Mouse (Mus musculus): ENCODE measurements around the gene Ube2e3.

The Ube2e3 gene

GRCm38 (mm10) chr2:78882743-78883433 is 15.0 kb downstream of the Ube2e3 start:
- no peak for DNase-seq

GRCm38 (mm10) chr2:78886446-78886845 is 18.5 kb downstream of the Ube2e3 start:
- DNase-seq = no peak

DNA sequence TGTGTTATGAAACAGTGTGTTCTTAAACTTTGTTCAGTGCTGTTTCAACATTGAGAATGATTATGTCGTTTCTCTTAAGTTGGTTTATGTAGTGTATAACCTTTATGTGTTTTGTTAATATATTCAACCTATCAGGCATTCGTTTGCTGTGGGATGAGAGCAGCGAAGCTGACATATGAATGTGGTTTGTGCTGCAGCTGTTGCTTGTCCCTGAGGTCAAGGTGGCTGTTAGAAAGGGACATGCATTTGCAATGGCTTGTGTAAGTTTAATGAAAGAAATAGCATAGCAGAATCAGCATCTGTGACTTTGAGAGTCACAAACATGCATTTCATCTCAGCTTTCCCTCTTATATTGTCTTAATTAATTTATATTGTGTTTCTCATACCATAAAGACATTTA is 20.3 kb downstream of the Ube2e3 start:
- no peak for DNase-seq

DNA sequence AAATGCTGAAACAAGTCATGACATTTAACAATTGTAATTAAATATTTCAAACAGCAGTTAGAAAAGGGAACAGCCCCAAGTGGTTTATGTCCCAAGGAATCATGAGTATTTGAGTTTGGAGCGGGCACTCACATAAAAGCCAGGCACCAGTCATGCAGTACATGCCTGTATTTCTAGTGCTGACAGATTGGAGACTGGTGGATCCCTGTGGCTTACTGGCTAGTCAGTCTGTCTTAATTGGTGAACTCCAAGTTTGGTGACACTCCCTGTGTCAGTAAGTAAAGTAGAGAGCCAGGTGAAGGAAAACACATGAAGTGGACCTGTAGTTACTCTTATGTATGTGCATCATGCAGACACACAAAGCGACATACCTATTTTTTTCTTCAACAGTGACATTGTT is 27.3 kb downstream of the Ube2e3 start:
- DNase-seq = peak in 1 of 2 experiments; percentile 50

DNA sequence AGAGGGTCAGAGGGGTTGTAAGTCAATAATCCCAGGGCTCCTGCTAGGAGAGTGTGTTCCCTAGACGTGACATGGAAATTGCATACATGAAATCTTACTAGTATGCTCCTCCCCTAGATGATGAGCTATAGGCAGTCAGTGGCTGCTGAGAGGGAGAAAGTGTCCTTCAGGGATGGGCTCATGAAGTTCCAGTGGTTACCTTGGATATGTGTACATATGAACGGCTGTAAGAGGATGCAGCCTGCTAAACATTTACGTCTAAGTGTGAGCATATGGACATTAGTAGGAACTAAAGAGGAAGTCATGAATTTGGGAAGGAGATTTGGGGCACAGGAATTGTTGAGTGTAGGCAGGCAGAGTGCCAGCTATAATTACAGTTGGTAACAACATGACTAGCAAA is 38.0 kb downstream of the Ube2e3 start:
- DNase-seq = no peak

- DNase-seq = no peak
These were observed 43.6 kb downstream of the Ube2e3 start for GRCm38 (mm10) chr2:78911516-78911915.

- DNase-seq = no peak
These were observed 46.9 kb downstream of the Ube2e3 start for GRCm38 (mm10) chr2:78914861-78915260.

- DNase-seq = no peak
These were observed 55.2 kb downstream of the Ube2e3 start for GRCm38 (mm10) chr2:78922980-78923674.

GRCm38 (mm10) chr2:78925807-78926206 is 57.9 kb downstream of the Ube2e3 start:
- no peak for DNase-seq

DNA sequence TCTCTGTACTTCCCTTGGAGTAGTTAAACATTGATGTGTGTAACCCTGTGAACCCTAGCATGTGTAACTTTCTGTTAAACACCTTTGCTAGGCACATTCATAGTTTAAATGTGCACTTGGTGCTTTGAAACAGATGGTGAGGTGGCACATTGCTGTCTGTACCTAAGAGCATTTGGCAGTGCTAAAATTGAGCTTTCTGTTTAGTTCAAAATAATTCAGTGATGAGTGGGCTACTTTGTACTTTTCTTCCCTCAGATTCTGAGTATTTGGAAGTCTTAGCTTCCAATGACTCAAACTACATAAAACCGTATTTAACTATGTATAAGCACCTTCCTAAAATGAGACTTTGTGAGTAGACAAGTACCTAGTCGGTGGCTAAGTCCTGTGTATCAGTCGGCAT is 59.7 kb downstream of the Ube2e3 start:
- no peak for DNase-seq

GRCm38 (mm10) chr2:78928080-78928479 is 60.2 kb downstream of the Ube2e3 start:
- DNase-seq = no peak

DNA sequence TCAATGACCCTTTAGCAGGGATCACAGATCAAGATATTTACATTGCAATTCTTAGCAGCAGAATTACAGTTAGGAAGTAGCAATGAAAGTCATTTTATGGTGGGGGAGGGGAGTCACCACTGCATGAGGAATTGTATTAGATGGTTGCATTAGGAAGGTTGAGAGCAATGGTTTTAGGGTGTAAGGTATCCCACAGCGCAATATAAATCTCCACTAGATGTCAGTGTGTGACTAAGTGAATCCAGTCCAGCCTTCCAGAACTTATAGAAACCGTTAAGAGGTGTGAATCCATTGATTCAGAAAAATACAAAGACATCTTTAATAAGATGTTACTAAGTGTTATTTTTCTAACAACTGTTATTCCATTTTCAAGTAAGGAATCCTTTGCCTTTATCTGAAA is 63.4 kb downstream of the Ube2e3 start:
- DNase-seq = no peak

DNA sequence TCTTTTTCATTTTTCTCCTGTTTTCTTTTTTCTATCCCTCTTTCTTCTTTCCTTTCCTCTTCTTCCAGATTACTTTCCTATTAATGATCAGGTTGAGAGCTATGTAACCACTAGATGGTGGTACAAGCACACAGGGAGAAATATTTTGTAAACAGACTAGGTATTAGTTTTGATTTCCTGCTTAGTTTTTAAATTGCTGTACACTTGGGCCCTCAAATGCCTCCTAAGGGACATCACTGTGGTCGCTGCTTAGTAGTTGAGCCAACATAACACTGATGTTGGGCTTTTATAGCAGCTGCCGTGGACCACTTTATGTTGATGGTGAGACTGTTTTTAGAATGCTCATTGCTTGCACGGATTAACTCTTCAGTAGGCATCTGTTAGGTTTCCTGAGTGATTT is 91.5 kb downstream of the Ube2e3 start:
- peak; percentile 19 to 62 for DNase-seq

DNA sequence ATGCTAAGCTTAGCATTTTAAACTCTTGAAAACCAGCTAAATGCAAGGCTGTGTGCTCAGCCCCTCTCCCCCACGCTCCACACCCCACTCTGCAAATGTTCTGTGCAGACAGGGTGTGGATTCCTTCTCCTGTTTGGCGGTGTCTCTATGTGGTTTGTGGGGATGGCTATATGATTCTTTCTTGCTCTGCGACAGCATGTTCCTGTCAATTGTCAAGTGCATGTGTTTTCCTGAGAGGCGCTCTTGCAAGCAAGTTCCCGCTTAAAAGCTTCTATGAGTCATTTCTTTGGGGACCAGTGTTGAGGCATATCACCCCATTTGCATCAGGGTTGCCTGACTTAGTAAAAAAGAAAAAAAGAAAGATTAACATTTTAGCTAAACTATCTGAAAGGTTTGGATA is 92.4 kb downstream of the Ube2e3 start:
- peak in 1 of 2 experiments; percentile 9 for DNase-seq

DNA sequence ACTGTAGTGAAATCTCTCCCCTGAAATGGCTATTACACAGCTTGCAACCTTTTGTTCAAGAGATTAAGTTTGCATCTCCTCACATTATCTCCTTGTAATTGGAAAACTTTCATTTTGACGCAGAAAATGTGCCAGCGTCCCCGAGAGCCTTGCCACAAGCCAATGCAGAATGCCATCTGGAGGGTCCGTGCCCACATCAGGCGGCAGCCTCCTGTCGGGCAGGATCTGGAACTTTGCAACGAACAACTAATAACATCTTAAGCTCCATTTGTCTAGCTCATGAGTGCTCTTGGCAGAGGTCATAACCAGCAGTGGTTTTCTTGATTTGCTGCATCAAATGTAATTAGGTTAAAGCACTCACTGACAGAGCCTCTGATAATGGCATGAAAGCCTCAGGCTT is 93.1 kb downstream of the Ube2e3 start:
- peak; percentile 36 to 54 for DNase-seq

- DNase-seq = no peak
These were observed 93.7 kb downstream of the Ube2e3 start for GRCm38 (mm10) chr2:78961580-78961979.

GRCm38 (mm10) chr2:78964995-78965394 is 97.1 kb downstream of the Ube2e3 start:
- no peak for DNase-seq

DNA sequence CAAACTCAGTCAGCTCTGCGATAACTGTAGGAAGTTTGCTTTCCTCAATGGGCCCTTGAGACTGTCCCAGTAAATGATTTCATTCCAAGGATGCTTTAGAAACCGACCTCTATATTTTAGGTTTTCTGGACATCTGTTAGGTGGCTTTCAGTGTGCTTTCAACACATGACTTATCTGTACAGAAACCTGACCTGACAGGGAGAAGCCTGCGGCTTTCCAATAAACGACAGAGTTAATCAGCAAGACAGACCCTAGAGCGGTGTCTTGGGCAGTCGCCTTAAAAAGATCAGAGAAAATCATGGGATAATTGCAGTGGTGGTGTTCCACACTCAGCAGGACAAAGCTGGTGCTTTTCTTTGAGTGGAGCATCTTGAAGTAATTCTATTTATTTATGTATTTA is 97.5 kb downstream of the Ube2e3 start:
- peak in 1 of 2 experiments; percentile 16 for DNase-seq

GRCm38 (mm10) chr2:78970088-78970487 is 102.2 kb downstream of the Ube2e3 start:
- DNase-seq = peak; percentile 50 to 63

All from cerebellum, postnatal 14 days (tissue).